Mouse (Mus musculus) cerebellum, postnatal 14 days (tissue): ENCODE results near the gene Upf1.

Experiments
- DNase-seq, 2 experiments: peaks; one replicate each; pipeline ENCODE4 v3.0.0; 2021; ENCODE audit warnings: mixed read lengths in 2 of 2

Gene Upf1

GRCm38 (mm10) chr8:70356111-70356510, 3.0 kb upstream of the Upf1 start:
- DNase-seq, result no peak

GRCm38 (mm10) chr8:70354004-70354403, 926 bp upstream of the Upf1 start:
- DNase-seq, result no peak

GRCm38 (mm10) chr8:70352657-70353151, 374 bp downstream of the Upf1 start:
- no peak for DNase-seq

GRCm38 (mm10) chr8:70352000-70352384, 1.1 kb downstream of the Upf1 start:
- no peak for DNase-seq

- DNase-seq, result peak in 1 of 2 experiments; percentile 50
These were observed 1.8 kb downstream of the Upf1 start for GRCm38 (mm10) chr8:70351035-70351999.

GRCm38 (mm10) chr8:70347860-70348420, 5.1 kb downstream of the Upf1 start:
- DNase-seq, result no peak

- DNase-seq, result no peak
These were observed 5.6 kb downstream of the Upf1 start for GRCm38 (mm10) chr8:70347443-70347842.

GRCm38 (mm10) chr8:70344279-70344678, 8.8 kb downstream of the Upf1 start:
- no peak for DNase-seq

GRCm38 (mm10) chr8:70343696-70344095, 9.4 kb downstream of the Upf1 start:
- DNase-seq, result peak; percentile 77 to 82

- no peak for DNase-seq
These were observed 10.0 kb downstream of the Upf1 start for GRCm38 (mm10) chr8:70343076-70343475.

GRCm38 (mm10) chr8:70342007-70342406, 11.1 kb downstream of the Upf1 start:
- DNase-seq, result peak in 1 of 2 experiments; percentile 57

- no peak for DNase-seq
These were observed 12.4 kb downstream of the Upf1 start for GRCm38 (mm10) chr8:70340659-70341058.

GRCm38 (mm10) chr8:70338931-70339330, 14.1 kb downstream of the Upf1 start:
- DNase-seq, result no peak

GRCm38 (mm10) chr8:70332878-70333202, 20.2 kb downstream of the Upf1 start:
- no peak for DNase-seq

- DNase-seq, result peak; percentile 90
These were observed 20.8 kb downstream of the Upf1 start for GRCm38 (mm10) chr8:70332070-70332877.

- peak in 1 of 2 experiments; percentile 57 for DNase-seq
These were observed 21.6 kb downstream of the Upf1 start for GRCm38 (mm10) chr8:70331526-70331925.

GRCm38 (mm10) chr8:70330741-70331364, 22.2 kb downstream of the Upf1 start:
- DNase-seq, result peak; percentile 57 to 71

GRCm38 (mm10) chr8:70329835-70330740, 23.0 kb downstream of the Upf1 start:
- peak in 1 of 2 experiments; percentile 58 for DNase-seq

GRCm38 (mm10) chr8:70329124-70329834, 23.8 kb downstream of the Upf1 start, which contains the start of gene Gdf1:
Gene Gdf1, plus strand, starts transcription at chr8:70329817.
- DNase-seq, result peak in 1 of 2 experiments; percentile 31

GRCm38 (mm10) chr8:70327512-70327911, 25.6 kb downstream of the Upf1 start:
- DNase-seq, result no peak

GRCm38 (mm10) chr8:70323716-70324115, 29.4 kb downstream of the Upf1 start:
- DNase-seq, result no peak
